Mouse (Mus musculus) bone marrow, adult 2 months (tissue): ENCODE data around the gene Vac14.

Experiments
- CTCF ChIP-seq: fragments of 200-500 bp; IDR thresholded peaks from 2 replicates; pipeline ENCODE4 v1.5.1; 2011; ENCODE audit warnings: low read length, control low read depth; ENCODE audit not compliant: control insufficient read depth, insufficient read depth
- POLR2A ChIP-seq: fragments of 200-500 bp; IDR thresholded peaks from 2 replicates; pipeline ENCODE4 v1.6.1; 2011; ENCODE audit warnings: low read depth, mild to moderate bottlenecking, control low read depth, low read length, borderline replicate concordance; ENCODE audit not compliant: control insufficient read depth

DNA sequence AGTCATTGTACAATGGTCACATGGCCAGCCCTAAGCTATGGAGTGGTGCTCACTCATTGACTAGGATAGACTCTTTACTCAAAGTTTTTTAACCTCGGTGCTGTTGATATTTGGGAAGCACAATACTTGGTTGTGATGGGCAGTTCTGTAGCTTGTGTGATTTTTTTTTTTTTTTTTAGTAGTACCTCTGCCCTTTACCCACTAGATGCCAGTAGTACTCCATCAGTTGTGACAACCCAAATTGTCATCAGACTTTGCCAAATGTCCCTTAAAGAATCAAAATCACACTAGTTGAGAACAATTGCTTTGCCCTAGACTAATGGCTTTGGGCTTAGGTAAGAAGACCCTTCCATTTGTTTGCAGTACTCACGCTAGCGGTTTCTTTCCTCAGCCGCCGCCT, 1.5 kb downstream of the Vac14 start:
- TF ChIP-seq CTCF (no peak), POLR2A (no peak)
